Mouse (Mus musculus) T-cell, adult 2 months (primary cell): Measurements from ENCODE around the gene Pik3cb.

Experiments used
- DNase-seq: peaks from one replicate; pipeline ENCODE4 v3.0.0; 2022; ENCODE audit warnings: low spot score

Pik3cb gene

DNA sequence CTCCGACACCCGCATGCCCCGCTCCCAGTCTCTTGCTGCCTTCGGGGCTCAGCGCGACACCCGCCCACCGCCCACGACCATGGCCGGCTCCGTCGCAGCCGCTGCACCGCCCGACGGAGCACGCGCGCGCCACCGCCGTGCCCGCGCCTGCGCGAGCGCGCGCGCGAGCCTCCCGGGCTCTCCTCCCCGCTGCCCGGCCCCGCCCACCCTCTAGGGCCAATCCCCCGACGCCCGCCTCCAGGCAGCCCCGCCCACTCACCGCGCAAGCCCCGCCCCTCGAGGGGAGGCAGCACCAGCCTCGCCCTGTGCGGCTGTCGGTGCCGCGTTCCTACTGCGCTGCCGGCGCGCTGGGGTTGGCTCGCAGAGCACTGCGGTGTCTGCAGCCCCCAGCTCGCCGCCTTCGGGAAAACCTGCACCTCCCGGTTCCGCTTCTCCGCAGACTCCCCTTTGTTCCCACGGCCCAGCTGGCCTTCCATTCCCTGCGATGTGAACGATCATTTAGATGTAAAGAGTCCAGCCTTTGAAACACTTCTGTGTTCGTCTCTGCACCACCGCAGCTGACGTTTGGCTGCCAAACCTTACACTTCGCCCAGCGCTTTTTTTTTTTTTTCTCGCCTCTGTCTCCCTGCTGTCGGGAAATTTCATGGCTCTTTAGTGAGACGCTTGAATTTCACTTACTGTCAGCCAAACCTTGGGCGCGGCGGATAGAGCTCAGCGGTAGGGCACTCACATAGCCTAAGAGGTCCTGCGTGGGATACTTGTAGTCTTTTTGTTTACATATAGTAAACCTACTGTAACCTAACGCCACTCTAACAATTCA is at the start of gene Pik3cb:
Pik3cb (minus strand) TSS at position 559 of the 820 bp plus-strand sequence.
- peak; percentile 95 for DNase-seq

DNA sequence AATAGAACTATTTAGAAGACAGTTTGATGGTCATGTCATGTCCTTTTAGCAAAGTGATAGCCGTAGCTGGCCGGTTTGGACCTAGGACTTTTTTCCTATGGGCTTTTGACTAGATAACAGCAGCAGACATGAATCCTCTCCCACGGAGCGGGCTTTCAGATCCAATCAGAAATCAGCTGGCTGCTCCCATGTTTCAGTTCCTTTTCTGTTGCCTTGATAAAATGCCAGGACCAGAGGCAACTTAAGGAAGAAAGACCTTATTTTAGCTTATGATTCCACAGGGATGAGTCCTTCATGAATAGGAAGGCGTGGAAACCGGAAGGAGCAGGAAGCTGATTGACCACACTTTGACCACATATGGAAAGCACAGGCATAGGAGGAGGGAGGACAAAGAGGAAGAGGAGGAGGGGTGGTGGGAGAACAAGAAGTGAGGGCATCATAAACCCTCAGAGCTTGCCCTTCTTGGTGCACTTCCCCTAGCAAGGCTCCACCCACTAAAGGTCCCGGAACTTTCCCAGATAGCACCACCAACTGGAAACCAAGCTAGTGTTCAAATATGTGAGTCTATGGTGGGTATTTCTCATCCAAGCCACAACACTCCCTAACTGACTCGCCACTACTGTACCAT is 42.7 kb upstream of the Pik3cb start:
- no peak for DNase-seq

DNA sequence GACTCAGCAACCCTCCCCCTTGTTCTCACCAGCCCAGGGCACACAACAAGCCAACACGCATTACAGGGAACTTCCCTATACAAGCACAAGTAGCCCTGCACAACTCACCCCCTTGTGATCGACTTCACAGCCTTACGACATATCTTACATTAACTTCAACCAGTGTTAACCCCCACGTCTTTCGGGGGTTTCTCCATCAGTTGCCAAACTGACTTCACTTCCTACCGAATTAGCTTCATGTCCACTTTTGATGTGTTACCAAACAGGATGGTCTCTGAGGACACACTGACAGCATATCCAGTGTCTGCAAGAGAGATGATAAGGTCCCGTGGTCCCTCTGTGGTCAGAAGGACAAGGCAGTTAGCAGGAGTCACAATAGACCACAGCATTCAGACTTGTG is 41.7 kb upstream of the Pik3cb start:
- no peak for DNase-seq

DNA sequence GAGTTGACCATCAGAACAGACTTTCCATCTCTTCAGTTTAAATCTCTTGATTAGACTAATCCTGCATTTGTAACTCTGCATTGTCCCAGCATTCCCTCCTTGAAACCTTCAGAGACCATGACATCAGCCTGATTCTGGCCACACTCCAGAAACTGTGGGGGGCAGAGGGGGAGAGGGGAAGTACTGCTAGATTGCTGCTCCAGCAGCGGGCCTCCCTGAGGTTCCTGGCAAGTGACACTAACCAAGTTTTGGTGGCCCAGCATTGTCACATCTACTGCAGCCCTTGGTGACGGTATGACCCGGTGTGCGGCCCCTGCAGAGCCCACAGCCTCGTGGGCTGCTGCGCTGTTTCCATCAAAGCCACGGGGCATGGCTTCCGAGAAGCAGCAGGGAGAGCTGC is 39.9 kb upstream of the Pik3cb start:
- DNase-seq: no peak

DNA sequence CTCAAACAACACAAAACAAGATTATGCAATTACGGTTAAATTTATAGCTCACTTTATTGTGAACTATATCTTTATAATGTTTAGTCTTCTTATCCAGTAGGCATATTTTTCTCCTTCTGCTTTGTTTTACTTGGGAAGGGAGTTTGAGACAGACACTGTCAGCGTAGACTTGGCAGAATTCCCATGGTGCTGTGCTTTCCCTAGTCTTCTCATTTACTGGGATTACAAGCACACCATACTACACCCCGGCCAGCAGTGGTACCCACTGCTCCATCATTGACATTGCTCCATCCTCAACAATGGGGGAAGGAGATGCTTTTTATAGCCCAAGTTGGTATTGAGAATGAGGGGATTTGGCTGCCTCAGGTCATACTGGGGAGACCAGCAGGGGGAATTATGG is 38.3 kb upstream of the Pik3cb start:
- no peak for DNase-seq

DNA sequence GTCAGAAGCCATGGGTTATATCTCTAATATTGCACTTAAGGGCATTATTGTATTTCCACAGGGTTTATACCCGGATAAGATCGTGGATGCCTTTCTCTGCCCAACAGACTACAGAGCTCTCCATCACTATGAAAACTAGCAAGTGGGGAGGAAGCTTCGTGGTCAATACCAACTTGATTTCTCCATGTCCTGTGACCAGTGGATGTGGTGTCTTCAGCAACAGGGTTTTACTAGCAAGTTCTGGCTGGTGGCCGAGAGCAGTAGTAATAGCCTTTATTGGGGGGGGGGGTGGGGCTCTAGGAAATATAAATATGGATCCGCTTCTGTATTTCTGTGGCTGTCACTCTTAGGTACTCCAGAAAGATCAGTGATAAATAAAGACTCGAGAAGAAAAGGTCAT is 35.4 kb upstream of the Pik3cb start:
- DNase-seq: no peak

DNA sequence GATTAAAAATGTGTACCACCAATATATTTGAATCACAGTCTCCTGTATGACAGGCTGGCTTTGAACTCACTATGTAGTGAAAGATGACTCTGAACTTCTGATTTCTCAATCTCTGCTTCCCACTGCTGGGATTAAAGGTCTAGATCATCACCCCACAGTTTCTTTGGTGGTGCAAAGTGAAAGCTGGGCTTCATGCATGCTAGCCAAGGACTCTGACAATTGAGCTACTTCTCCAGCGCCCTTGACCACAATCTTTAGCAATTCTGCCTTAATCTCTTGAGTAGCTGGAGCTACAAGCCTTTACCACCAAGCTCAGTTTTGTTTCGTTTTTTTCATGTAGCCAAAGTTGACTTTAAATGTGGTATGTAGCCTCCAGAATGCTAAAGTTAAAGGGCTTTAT is 32.4 kb upstream of the Pik3cb start:
- no peak for DNase-seq

DNA sequence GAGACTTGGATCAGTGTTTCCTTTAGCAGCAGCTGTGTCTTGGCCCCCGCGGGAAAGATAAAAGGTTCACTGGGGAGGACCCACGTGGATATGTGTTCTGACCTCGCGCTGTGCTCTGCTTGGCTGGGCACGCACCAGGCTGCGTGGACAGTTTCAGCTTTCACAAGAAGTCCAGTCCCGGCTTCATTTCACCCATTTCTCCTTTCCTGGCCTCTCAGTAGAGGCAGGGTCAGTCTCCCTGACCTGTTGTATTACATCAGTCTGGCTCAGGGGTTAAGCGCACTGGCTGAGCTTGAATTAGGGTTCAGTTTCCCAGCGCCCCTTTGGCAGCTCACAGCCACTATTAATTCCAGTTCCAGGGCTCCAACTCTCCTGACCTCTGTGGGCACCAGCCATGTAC is 30.8 kb upstream of the Pik3cb start:
- DNase-seq: no peak

DNA sequence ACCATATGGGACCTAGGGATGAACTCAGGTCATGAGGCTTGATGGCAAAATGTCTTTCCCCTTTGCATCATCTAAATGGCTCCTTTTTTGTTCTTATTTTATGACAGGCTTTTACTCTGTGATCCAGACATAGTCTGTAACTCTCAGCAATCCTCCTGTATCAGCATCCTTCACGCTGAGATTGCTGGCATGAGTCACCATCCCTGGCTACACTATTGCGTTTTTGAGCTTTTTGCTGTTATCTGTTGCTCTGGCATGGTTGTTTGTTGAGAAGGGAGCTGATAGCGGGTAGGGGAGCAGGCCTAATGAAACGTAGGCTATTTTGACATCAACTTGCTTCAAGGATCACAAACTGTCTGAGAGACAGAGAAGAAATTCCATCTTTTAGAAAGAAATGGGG is 28.6 kb upstream of the Pik3cb start:
- DNase-seq: no peak

DNA sequence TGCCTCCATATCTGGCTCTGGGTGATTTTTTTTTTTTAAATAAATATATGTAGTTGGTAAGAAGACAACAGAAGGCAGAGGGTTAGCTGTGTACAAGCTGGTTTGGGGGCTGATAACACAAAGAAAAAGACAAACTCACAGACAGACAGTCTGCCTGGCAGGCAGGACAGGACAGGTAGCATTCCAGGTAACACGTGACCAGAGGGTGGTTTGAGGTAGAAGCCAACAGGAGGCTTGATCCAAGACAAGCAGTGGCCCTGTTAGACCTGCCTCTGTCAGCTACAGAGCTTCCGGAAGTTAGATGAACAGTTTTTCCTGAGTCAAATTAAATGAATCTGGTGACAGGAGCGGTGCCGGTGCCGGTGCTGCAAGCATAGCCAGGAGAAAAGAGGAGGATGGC is 26.5 kb upstream of the Pik3cb start:
- no peak for DNase-seq

DNA sequence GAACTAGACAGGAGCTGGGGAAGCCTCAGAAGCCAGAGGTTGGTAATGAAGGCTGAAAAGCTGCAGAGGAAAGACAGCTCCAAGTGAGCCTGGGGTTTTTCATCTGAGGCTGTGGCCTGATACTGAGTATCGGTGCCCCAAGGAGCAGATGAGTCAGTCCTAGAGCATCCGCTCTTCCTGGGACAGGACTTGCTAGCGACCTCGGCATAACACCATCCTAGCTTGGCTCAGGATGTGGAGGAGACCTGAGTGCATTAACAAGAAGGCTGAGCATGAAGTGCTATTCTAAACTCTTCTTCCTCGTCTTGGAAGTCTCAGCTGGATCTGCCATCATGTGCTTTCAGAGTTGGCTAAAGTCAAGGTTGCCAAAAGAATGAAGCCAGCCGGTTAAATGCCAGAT is 25.5 kb upstream of the Pik3cb start:
- no peak for DNase-seq

DNA sequence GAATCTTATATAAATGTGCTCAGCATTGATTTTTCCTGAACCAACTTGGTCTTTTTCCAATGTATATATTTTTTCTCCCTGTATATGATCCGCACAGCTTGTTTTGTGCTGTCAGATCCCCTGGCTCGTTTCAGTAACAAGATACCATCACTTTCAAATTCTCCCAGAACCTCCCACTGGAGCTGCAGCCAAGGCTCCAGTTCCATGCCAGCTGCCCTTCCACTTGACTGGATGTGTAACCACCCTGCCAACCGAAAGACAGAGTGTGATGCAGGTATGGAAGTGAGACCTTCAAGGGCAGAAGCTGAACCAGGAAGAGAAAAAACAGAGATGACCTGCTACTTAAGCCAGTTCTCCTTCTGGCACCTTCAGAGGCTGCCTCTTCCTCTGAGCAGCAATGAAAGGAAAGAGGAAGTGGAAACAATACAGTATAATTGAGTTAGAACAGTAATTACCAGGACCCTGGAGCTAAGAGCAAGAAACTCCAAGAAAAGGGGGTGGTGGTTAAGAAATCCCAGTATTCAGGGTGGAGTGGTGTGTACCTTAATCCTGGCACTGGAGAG is 24.3 kb upstream of the Pik3cb start:
- no peak for DNase-seq

DNA sequence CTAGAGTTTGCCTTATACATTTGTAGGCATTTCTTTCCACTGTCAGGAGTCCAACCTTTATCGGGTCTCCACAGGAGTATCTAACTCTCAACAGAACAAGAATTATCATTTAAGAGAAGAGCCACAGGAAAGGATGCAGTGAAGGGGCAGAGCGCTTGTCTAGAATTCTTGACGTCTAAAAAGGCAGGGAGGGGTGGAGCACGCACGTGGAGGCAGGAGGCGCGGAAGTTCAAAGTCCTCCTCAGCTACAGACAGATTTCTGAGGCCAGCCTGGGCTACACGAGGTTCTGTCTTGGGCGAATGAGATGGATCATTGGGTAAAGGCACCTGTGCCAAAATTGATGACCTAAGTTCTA is 23.7 kb upstream of the Pik3cb start:
- no peak for DNase-seq

DNA sequence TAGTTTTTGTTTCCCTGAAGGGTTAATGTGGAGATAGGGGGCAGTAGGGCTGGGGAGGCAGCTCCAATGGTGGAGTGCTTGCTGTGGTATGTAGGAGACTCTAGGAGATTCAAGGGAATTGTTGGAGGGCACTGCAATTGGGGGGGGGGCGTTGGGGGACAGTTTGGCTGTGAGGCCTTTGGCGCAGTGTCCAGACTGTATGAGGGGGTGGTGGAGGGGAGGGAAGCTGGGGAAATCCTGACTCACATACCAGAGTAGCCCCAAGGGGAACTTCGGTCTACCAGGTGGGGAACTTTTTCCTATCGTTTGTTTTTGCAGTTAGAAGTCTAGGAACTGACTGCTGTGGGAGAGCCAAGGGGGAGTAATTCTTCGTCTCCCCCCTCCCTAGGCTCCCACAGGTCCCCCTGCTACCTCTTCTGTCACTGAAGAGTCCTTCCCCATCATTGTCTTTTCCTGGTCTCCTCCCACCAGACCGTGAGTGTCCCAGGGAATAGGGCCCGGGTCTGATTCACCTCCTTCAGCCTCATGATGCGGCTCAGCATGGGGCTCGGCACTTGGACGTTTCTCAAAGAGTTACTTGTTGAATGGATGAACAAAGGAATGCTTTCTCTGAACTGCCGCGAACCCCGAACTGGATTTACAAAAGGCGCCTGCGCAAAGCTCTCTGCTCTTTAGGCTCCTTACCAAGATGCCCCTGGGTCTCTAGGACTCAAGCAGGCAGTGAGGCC is 23.2 kb upstream of the Pik3cb start:
- DNase-seq: no peak

DNA sequence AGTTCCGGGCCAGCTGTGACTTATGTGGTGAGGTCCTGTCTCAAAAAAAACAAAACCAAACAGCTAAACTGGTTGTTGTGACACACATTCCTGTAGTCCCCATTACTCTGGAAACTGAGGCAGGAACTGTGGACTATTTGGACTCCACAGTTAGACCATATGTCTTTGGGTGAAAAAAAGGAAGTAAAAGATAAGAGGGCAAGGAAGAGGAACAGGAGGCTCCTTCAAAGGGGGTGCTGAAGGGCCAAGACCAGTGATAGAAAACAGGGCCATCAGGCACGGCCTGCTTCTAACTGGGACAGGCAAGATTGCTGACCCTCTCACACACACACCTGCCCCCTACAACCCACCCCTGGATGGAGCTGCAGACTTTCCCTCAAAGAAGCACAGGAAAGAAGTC is 22.4 kb upstream of the Pik3cb start:
- DNase-seq: no peak

DNA sequence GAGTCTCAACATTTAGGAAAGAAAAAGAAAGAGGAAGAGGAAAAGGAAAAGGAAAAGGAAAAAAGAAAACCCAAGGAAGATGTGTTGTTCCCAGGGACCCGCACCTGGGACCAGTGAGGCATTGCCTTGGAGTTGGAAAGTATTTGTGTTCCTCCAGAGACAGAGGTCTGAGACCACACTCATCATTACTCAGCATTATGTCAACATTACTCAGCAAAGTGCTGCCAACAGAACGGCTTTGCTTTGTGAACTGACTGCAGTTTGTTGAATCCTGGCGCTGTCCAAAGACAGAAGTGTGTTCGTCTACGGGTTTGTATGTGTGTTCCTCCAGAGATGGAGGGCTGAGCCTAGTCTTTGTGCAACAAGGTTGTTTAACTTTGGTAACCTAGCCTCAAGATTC is 20.4 kb upstream of the Pik3cb start:
- no peak for DNase-seq

DNA sequence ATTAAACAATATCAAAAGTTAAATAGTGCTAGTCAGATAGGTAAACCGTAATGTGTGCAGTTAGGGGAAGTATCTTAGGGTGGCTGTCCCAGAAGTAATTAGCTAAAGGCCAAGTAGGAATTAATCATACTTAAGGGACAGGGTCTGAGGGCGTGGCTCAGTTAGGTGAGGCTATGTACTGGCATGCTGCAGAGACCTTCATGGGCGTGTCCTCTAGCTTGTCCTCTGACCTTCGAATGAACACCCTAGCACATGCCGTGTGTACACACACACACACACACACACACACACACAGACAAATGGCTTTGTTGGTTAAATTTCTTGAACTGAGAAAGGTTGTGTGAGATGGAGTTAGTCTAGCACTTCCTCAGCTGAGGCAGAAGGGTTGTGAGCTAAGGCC is 19.5 kb upstream of the Pik3cb start:
- no peak for DNase-seq

DNA sequence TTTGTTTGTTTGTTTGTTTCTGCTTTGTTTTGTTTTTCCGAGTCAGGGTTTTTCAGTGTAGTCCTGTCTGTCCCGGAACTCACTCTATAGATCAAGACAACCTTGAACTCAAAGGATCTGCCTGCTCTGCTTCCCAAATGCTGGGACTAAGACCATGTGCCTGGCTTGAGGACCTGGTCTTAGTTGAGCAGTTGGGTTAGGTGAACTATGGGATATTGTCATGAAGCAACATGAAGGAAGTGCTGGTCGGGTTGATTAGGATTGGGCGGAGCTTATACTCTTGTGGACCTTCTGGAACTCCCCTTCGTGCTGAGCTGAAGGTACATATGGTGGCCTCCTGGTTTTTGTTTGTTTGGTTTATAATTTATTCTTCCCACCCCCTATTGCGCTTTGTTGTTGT is 18.3 kb upstream of the Pik3cb start:
- DNase-seq: no peak

DNA sequence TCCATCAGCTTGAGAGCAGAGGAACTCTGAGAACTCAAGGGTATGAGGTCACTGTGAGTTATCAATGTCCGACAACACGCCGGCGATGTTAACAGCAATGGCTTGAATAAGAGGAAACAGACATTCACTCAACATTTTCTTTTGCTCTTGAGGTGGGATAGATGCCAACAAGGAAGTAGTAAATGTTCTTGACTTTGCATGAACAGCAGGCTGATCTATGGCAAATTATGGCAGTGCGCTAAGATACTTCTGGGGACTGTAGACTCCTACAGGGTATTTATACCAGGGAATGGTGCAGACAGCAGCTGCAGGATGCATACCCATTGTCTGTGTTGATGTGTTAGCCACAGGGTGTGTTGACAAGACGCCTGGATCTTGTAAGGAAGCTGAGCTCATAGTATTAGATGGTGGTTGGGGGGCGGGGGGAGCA is 17.8 kb upstream of the Pik3cb start:
- no peak for DNase-seq

DNA sequence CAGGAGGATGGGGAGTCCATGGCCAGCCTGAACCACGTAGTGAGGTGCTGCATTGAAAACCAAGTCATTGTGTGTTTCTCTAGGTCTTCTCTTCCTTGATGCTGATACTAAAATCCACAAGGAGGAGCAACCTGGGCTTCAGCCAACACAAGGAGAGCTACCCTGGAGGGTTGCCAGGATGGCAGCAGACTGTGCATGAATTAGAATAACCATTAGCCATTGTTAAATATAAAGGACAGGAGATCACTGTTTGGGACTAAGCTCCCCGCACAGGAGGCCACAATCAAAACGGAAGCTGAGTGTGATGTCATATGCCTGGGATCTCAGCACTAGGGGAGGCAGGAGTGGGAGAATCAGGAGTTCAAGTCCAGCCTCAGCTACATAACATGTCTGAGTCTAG is 13.2 kb upstream of the Pik3cb start:
- no peak for DNase-seq

DNA sequence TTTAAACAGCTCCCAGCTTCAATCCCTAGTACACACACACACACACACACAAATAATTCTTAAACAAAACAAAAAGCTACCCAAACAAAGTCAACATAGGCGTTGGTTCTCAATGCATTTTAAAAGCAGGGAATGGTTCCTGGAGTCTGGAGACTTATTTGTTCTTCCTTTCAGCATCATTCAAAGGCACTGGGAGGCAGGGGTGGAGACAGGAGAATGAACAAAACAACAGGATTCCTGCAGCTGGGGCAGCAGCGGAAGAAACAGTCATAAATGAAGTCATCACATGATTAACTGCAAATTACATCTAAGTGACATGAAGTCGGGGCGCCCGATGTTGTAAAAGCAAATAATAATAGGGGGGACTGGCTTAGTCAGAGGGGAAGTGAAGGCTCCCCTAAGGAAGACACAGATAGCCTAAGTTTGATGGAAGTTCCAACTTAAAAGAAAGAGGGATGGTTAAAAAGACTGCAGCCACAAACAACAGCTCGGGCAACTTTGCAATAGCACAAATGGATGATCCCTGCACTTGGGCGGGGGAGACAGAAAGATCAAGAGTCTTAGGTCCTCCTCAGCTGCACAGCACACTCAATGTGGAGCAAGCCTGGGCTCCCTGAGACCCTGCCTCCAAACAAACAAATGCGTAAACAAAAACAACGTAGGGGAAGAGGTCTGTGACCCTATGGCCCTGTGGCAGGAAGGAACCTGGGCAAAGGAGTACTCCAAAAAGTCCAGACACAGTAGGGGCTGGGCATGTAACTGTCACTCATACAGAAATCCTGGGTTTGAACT is 12.5 kb upstream of the Pik3cb start:
- DNase-seq: no peak
